Mouse (Mus musculus): ENCODE data around the gene Srcin1. TPM values are rescaled to one million over a fixed set of nuclear protein-coding genes. Genes with fewer than 3 reads are reported as not detected.

The Srcin1 gene
- polyA plus RNA-seq, 1 experiment from 2014 or later = 7.0 TPM

- Histone ChIP-seq H3K27ac (replicated peaks) (no peak overlapping the region), H3K4me2 (no peak overlapping the region), H3K9ac (no peak overlapping the region), H3K36me3 (peaks cover 3% of the 10 kb centered on the region; the same call in 1 of the 2 replicates), H3K27me3 (no peaks in the 10 kb centered on the region), H3K4me1 (replicated peaks) (peaks cover 16% of the 10 kb centered on the region), H3K9me3 (no peaks in the 10 kb centered on the region), H3K4me3 (no peak overlapping the region)
- WGBS = 49% methylated on average over 5 of the region's 5 CpGs
- no peak for ATAC-seq (ENCODE audit: low read depth)
Measured at GRCm38 (mm10) chr11:97509058-97509457, 66.9 kb downstream of the Srcin1 start.

- Histone ChIP-seq H3K27ac (replicated peaks) (no peak overlapping the region), H3K36me3 (0 out of 2 replicates have a peak, but pooled peaks cover 3% of the 10 kb centered on the region), H3K4me2 (no peak overlapping the region), H3K4me1 (replicated peaks) (peaks cover 16% of the 10 kb centered on the region), H3K27me3 (no peaks in the 10 kb centered on the region), H3K9me3 (no peaks in the 10 kb centered on the region), H3K9ac (no peak overlapping the region), H3K4me3 (no peak overlapping the region)
- no peak for ATAC-seq (ENCODE audit: low read depth)
- 79% methylated on average over 3 of the region's 3 CpGs for WGBS
Measured at GRCm38 (mm10) chr11:97508198-97508597, 67.8 kb downstream of the Srcin1 start.

- ATAC-seq (ENCODE audit: low read depth) = no peak
- no peaks in the 10 kb centered on the region for H3K9me3 ChIP-seq
- H3K27ac ChIP-seq (replicated peaks) = no peak overlapping the region
- no peak overlapping the region for H3K9ac ChIP-seq
- 0 out of 2 replicates have a peak, but pooled peaks cover 3% of the 10 kb centered on the region for H3K36me3 ChIP-seq
- peaks cover 15% of the 10 kb centered on the region for H3K27me3 ChIP-seq
- whole genome bisulfite sequencing = 49% methylated on average over 8 of the region's 8 CpGs
- H3K4me3 ChIP-seq = no peak overlapping the region
- H3K4me1 ChIP-seq (replicated peaks) = peaks cover 16% of the 10 kb centered on the region
- H3K4me2 ChIP-seq = no peak overlapping the region
Measured at GRCm38 (mm10) chr11:97506331-97506730, 69.7 kb downstream of the Srcin1 start.

- Histone ChIP-seq H3K4me2 (no peak overlapping the region), H3K36me3 (0 out of 2 replicates have a peak, but pooled peaks cover 4% of the 10 kb centered on the region), H3K4me1 (replicated peaks) (peaks cover 15% of the 10 kb centered on the region), H3K4me3 (no peak overlapping the region), H3K9ac (no peak overlapping the region), H3K9me3 (no peaks in the 10 kb centered on the region), H3K27ac (replicated peaks) (no peak overlapping the region), H3K27me3 (peaks cover 21% of the 10 kb centered on the region)
- WGBS = 87% methylated on average over 4 of the region's 4 CpGs
- ATAC-seq (ENCODE audit: low read depth) = no peak
Measured at GRCm38 (mm10) chr11:97505784-97506183, 70.2 kb downstream of the Srcin1 start.

- ATAC-seq (ENCODE audit: low read depth) = no peak
- no peak overlapping the region for H3K4me2 ChIP-seq
- H3K4me1 ChIP-seq (replicated peaks) = peaks cover 15% of the 10 kb centered on the region
- H3K27me3 ChIP-seq = peaks cover 50% of the 10 kb centered on the region
- no peaks in the 10 kb centered on the region for H3K9me3 ChIP-seq
- H3K36me3 ChIP-seq = peaks cover 10% of the 10 kb centered on the region
- no peak overlapping the region for H3K9ac ChIP-seq
- no peak overlapping the region for H3K4me3 ChIP-seq
- 77% methylated on average over 4 of the region's 4 CpGs for WGBS
- H3K27ac ChIP-seq (replicated peaks) = no peak overlapping the region
Measured at GRCm38 (mm10) chr11:97502846-97503245, 73.1 kb downstream of the Srcin1 start.

- Histone ChIP-seq H3K4me2 (no peak overlapping the region), H3K9ac (no peak overlapping the region), H3K9me3 (no peaks in the 10 kb centered on the region), H3K4me3 (no peak overlapping the region), H3K4me1 (replicated peaks) (peaks cover 15% of the 10 kb centered on the region), H3K36me3 (peaks cover 15% of the 10 kb centered on the region), H3K27ac (replicated peaks) (no peak overlapping the region), H3K27me3 (peaks cover 55% of the 10 kb centered on the region)
- no peak for ATAC-seq (ENCODE audit: low read depth)
- 43% methylated on average over 9 of the region's 9 CpGs for WGBS
Measured at GRCm38 (mm10) chr11:97502383-97502782, 73.6 kb downstream of the Srcin1 start.

- Histone ChIP-seq H3K4me2 (peak overlapping the region; percentile 60), H3K27me3 (peaks cover 65% of the 10 kb centered on the region), H3K4me1 (replicated peaks) (peaks cover 15% of the 10 kb centered on the region), H3K9ac (peak overlapping the region; percentile 64), H3K36me3 (peaks cover 21% of the 10 kb centered on the region), H3K9me3 (no peaks in the 10 kb centered on the region), H3K4me3 (peak overlapping the region; percentile 34), H3K27ac (replicated peaks) (no peak overlapping the region)
- peak; percentile 60; the same call in 1 of the 2 replicates for ATAC-seq (ENCODE audit: low read depth)
- 8% methylated on average over 49 of the region's 51 CpGs for WGBS
Measured at GRCm38 (mm10) chr11:97500720-97501448, 75.1 kb downstream of the Srcin1 start.

- Histone ChIP-seq H3K9ac (peak within 1 kb of the TSS; percentile 64), H3K27ac (replicated peaks) (no peak within 1 kb of the TSS), H3K36me3 (peaks cover 28% of the 10 kb centered on the region), H3K4me1 (replicated peaks) (peaks cover 15% of the 10 kb centered on the region), H3K9me3 (no peaks in the 10 kb centered on the region), H3K27me3 (peaks cover 65% of the 10 kb centered on the region), H3K4me3 (peak within 1 kb of the TSS; percentile 34), H3K4me2 (peak within 1 kb of the TSS; percentile 60)
- ATAC-seq (ENCODE audit: low read depth) = peak; percentile 29
- WGBS = 7% methylated on average over 80 of the region's 88 CpGs
Measured at GRCm38 (mm10) chr11:97499865-97500719, 75.9 kb downstream of the Srcin1 start, which contains the start of gene 4933428G20Rik. 4933428G20Rik (minus strand) TSS chr11:97500340.

- Histone ChIP-seq H3K36me3 (peaks cover 48% of the 10 kb centered on the region), H3K27ac (replicated peaks) (no peak overlapping the region), H3K9me3 (no peaks in the 10 kb centered on the region), H3K4me3 (no peak overlapping the region), H3K4me2 (no peak overlapping the region), H3K9ac (no peak overlapping the region), H3K4me1 (replicated peaks) (peaks cover 15% of the 10 kb centered on the region), H3K27me3 (peaks cover 62% of the 10 kb centered on the region)
- no peak for ATAC-seq (ENCODE audit: low read depth)
- 85% methylated on average over 4 of the region's 4 CpGs for WGBS
Measured at GRCm38 (mm10) chr11:97497543-97497942, 78.4 kb downstream of the Srcin1 start.

GRCm38 (mm10) chr11:97492836-97493235 lies 83.2 kb downstream of the Srcin1 start:
- no peak overlapping the region for H3K9ac ChIP-seq
- peaks cover 66% of the 10 kb centered on the region for H3K36me3 ChIP-seq
- ATAC-seq (ENCODE audit: low read depth) = no peak
- H3K27me3 ChIP-seq = peaks cover 18% of the 10 kb centered on the region
- H3K4me2 ChIP-seq = no peak overlapping the region
- no peaks in the 10 kb centered on the region for H3K9me3 ChIP-seq
- H3K27ac ChIP-seq (replicated peaks) = no peak overlapping the region
- H3K4me3 ChIP-seq = no peak overlapping the region
- peaks cover 6% of the 10 kb centered on the region for H3K4me1 ChIP-seq (replicated peaks)
- 76% methylated on average over 3 of the region's 3 CpGs for WGBS

- ATAC-seq (ENCODE audit: low read depth) = 0 out of 2 replicates have a peak, but pooled peaks have one; percentile 21
- no peaks in the 10 kb centered on the region for H3K9me3 ChIP-seq
- peaks cover 59% of the 10 kb centered on the region for H3K36me3 ChIP-seq
- 74% methylated on average over 10 of the region's 10 CpGs for WGBS
- peaks cover 6% of the 10 kb centered on the region for H3K4me1 ChIP-seq (replicated peaks)
- H3K4me3 ChIP-seq = no peak overlapping the region
- peaks cover 6% of the 10 kb centered on the region; the same call in 1 of the 2 replicates for H3K27me3 ChIP-seq
- H3K27ac ChIP-seq (replicated peaks) = no peak overlapping the region
- H3K9ac ChIP-seq = no peak overlapping the region
- no peak overlapping the region for H3K4me2 ChIP-seq
Measured at GRCm38 (mm10) chr11:97491640-97492039, 84.3 kb downstream of the Srcin1 start.
